Mouse (Mus musculus): ENCODE data around the gene Gpr183. TPM values are rescaled to one million over a fixed set of nuclear protein-coding genes. Genes with fewer than 3 reads are reported as not detected.

Gpr183 gene
- polyA plus RNA-seq, 1 experiment from 2014 or later: 1.7 TPM

GRCm38 (mm10) chr14:121957176-121957871 lies 7.7 kb downstream of the Gpr183 start:
- WGBS (ENCODE audit: insufficient replicate concordance): 45% methylated on average over 10 of the region's 10 CpGs
- Histone ChIP-seq H3K9ac (ENCODE audit: low read depth, low read length) (no peak overlapping the region), H3K4me1 (ENCODE audit: control insufficient read depth, low read depth, low read length) (peaks cover 11% of the 10 kb centered on the region), H3K4me2 (ENCODE audit: low read depth, low read length) (no peak overlapping the region), H3K36me3 (ENCODE audit: control insufficient read depth, insufficient read depth) (no peaks in the 10 kb centered on the region), H3K9me3 (replicated peaks; ENCODE audit: control insufficient read depth, low read length) (no peaks in the 10 kb centered on the region), H3K27ac (ENCODE audit: low read length) (no peak overlapping the region), H3K27me3 (ENCODE audit: control insufficient read depth, insufficient read depth, low read depth, low read length) (no peaks in the 10 kb centered on the region), H3K4me3 (ENCODE audit: low read depth, low read length) (no peak overlapping the region)
- ATAC-seq (ENCODE audit: low read depth): peak; percentile 49

DNA sequence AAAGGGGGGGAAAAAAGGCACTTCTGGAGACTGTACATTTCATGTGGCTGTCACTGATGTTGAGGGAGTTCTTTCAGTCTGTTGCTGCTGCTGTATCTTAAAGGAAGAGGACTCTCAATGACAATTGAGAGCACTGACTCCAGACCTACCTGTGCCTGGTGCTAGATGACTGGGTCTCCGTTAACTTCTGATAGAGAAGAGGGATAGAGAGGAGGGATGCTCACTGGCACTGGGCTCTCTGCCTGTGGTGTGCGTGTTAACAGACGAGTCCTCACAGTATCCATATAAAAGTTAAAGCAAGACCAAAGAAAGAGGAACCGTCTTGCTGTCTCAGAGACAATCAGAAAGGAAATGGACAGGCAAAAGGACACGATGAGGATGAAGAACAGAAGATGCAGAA lies 8.7 kb downstream of the Gpr183 start:
- H3K9ac ChIP-seq (ENCODE audit: low read depth, low read length): no peak overlapping the region
- ATAC-seq (ENCODE audit: low read depth): no peak
- 47% methylated on average over 5 of the region's 5 CpGs for WGBS (ENCODE audit: insufficient replicate concordance)
- no peak overlapping the region for H3K4me2 ChIP-seq (ENCODE audit: low read depth, low read length)
- no peak overlapping the region for H3K4me3 ChIP-seq (ENCODE audit: low read depth, low read length)
- no peak overlapping the region for H3K27ac ChIP-seq (ENCODE audit: low read length)
- no peaks in the 10 kb centered on the region for H3K9me3 ChIP-seq (replicated peaks; ENCODE audit: control insufficient read depth, low read length)
- H3K4me1 ChIP-seq (ENCODE audit: control insufficient read depth, low read depth, low read length): peaks cover 16% of the 10 kb centered on the region
- H3K36me3 ChIP-seq (ENCODE audit: control insufficient read depth, insufficient read depth): no peaks in the 10 kb centered on the region
- no peaks in the 10 kb centered on the region for H3K27me3 ChIP-seq (ENCODE audit: control insufficient read depth, insufficient read depth, low read depth, low read length)

DNA sequence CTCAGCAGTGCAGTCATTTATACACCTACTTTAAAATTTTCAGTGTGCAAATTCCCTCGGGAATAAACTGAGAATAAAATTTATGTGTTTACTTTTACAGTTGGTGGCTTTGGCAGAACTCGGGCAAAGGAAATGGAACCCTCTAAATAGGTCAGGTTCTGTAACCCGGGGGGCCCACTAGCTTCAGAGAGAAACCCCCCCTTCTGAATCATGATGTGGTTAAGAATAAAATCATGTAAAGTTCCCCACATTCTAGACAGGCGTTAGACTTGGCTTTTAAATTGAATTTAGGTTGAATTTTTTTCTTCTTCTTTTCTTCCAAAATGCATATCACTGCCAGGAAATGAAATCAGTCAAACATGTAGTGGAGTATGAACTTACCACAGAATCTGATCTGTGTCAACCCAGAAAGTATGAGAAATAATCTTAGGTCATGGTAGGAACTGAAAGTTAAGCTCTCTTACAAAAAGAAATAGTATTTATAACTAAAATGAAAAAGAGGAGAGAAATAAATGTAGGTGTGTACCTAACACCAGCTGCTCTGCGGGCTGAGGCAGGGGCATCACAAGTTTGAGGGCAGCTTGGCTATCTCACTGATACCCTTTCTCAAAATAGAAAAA lies 9.7 kb downstream of the Gpr183 start:
- H3K4me2 ChIP-seq (ENCODE audit: low read depth, low read length): no peak overlapping the region
- H3K4me1 ChIP-seq (ENCODE audit: control insufficient read depth, low read depth, low read length): peaks cover 9% of the 10 kb centered on the region
- no peak for ATAC-seq (ENCODE audit: low read depth)
- no peaks in the 10 kb centered on the region for H3K9me3 ChIP-seq (replicated peaks; ENCODE audit: control insufficient read depth, low read length)
- no peaks in the 10 kb centered on the region for H3K36me3 ChIP-seq (ENCODE audit: control insufficient read depth, insufficient read depth)
- 55% methylated on average over 5 of the region's 5 CpGs for WGBS (ENCODE audit: insufficient replicate concordance)
- H3K9ac ChIP-seq (ENCODE audit: low read depth, low read length): no peak overlapping the region
- no peaks in the 10 kb centered on the region for H3K27me3 ChIP-seq (ENCODE audit: control insufficient read depth, insufficient read depth, low read depth, low read length)
- no peak overlapping the region for H3K4me3 ChIP-seq (ENCODE audit: low read depth, low read length)
- no peak overlapping the region for H3K27ac ChIP-seq (ENCODE audit: low read length)

GRCm38 (mm10) chr14:121954608-121955007 lies 10.4 kb downstream of the Gpr183 start:
- H3K9me3 ChIP-seq (replicated peaks; ENCODE audit: control insufficient read depth, low read length): no peaks in the 10 kb centered on the region
- no peak overlapping the region for H3K4me2 ChIP-seq (ENCODE audit: low read depth, low read length)
- 87% methylated on average over 12 of the region's 12 CpGs for WGBS (ENCODE audit: insufficient replicate concordance)
- no peak overlapping the region for H3K4me3 ChIP-seq (ENCODE audit: low read depth, low read length)
- H3K9ac ChIP-seq (ENCODE audit: low read depth, low read length): no peak overlapping the region
- H3K36me3 ChIP-seq (ENCODE audit: control insufficient read depth, insufficient read depth): no peaks in the 10 kb centered on the region
- peaks cover 9% of the 10 kb centered on the region for H3K4me1 ChIP-seq (ENCODE audit: control insufficient read depth, low read depth, low read length)
- no peak for ATAC-seq (ENCODE audit: low read depth)
- H3K27me3 ChIP-seq (ENCODE audit: control insufficient read depth, insufficient read depth, low read depth, low read length): no peaks in the 10 kb centered on the region
- H3K27ac ChIP-seq (ENCODE audit: low read length): no peak overlapping the region

GRCm38 (mm10) chr14:121954129-121954528 lies 10.9 kb downstream of the Gpr183 start:
- Histone ChIP-seq H3K4me3 (ENCODE audit: low read depth, low read length) (no peak overlapping the region), H3K27me3 (ENCODE audit: control insufficient read depth, insufficient read depth, low read depth, low read length) (no peaks in the 10 kb centered on the region), H3K4me2 (ENCODE audit: low read depth, low read length) (no peak overlapping the region), H3K4me1 (ENCODE audit: control insufficient read depth, low read depth, low read length) (peaks cover 9% of the 10 kb centered on the region), H3K36me3 (ENCODE audit: control insufficient read depth, insufficient read depth) (no peaks in the 10 kb centered on the region), H3K27ac (ENCODE audit: low read length) (no peak overlapping the region), H3K9me3 (replicated peaks; ENCODE audit: control insufficient read depth, low read length) (no peaks in the 10 kb centered on the region), H3K9ac (ENCODE audit: low read depth, low read length) (no peak overlapping the region)
- WGBS (ENCODE audit: insufficient replicate concordance): 82% methylated on average over 11 of the region's 11 CpGs
- no peak for ATAC-seq (ENCODE audit: low read depth)

DNA sequence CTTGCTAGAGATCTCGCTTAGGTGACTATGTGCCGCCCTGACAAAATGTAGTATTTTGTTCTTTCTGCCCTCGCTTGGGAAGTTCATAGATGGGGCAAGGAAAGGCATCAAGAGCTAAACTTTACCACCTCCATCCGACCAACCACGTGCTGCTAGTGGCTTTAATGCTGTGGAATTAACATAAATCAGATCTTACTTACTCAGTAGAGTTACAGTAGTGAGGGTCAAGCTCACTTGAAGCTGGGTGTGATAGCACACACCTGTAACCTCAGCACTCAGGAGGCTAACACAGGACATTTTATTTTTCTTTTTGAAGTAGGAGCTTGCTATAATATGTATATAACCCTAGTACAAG lies 13.0 kb downstream of the Gpr183 start:
- ATAC-seq (ENCODE audit: low read depth): no peak
- no peak overlapping the region for H3K27ac ChIP-seq (ENCODE audit: low read length)
- peaks cover 9% of the 10 kb centered on the region for H3K4me1 ChIP-seq (ENCODE audit: control insufficient read depth, low read depth, low read length)
- WGBS (ENCODE audit: insufficient replicate concordance): 60% methylated on average over 5 of the region's 5 CpGs
- H3K9me3 ChIP-seq (replicated peaks; ENCODE audit: control insufficient read depth, low read length): no peaks in the 10 kb centered on the region
- H3K36me3 ChIP-seq (ENCODE audit: control insufficient read depth, insufficient read depth): no peaks in the 10 kb centered on the region
- H3K9ac ChIP-seq (ENCODE audit: low read depth, low read length): no peak overlapping the region
- no peak overlapping the region for H3K4me2 ChIP-seq (ENCODE audit: low read depth, low read length)
- H3K27me3 ChIP-seq (ENCODE audit: control insufficient read depth, insufficient read depth, low read depth, low read length): no peaks in the 10 kb centered on the region
- no peak overlapping the region for H3K4me3 ChIP-seq (ENCODE audit: low read depth, low read length)

GRCm38 (mm10) chr14:121951399-121952045 lies 13.5 kb downstream of the Gpr183 start:
- WGBS (ENCODE audit: insufficient replicate concordance): 33% methylated on average over 2 of the region's 2 CpGs

DNA sequence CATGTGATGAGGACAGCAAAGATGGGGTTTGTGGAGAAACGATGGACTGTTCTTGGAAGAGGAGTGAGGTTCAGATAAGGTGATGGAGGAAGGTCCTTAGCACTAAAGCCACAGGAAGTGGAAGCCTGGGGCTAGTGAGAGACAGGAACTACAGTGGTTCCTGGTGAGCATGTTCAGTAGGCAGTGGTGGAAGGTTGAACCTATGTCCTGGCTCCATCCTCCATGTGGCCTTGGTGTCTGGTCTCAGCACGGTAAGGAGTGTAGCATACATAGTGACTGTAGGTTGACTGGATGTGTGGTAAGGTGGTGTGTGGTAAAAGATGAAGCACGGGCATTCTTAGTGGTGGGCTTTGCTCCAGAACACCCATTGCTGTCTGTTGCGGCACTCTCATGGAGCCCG lies 15.1 kb downstream of the Gpr183 start:
- ATAC-seq (ENCODE audit: low read depth): no peak
- Histone ChIP-seq H3K36me3 (ENCODE audit: control insufficient read depth, insufficient read depth) (no peaks in the 10 kb centered on the region), H3K4me3 (ENCODE audit: low read depth, low read length) (no peak overlapping the region), H3K4me1 (ENCODE audit: control insufficient read depth, low read depth, low read length) (peaks cover 7% of the 10 kb centered on the region), H3K27me3 (ENCODE audit: control insufficient read depth, insufficient read depth, low read depth, low read length) (no peaks in the 10 kb centered on the region), H3K27ac (ENCODE audit: low read length) (no peak overlapping the region), H3K9ac (ENCODE audit: low read depth, low read length) (no peak overlapping the region), H3K9me3 (replicated peaks; ENCODE audit: control insufficient read depth, low read length) (no peaks in the 10 kb centered on the region), H3K4me2 (ENCODE audit: low read depth, low read length) (no peak overlapping the region)
- 60% methylated on average over 5 of the region's 5 CpGs for WGBS (ENCODE audit: insufficient replicate concordance)

More at GRCm38 (mm10) chr14:121951399-121952045, 13.5 kb downstream of the Gpr183 start:
- H3K9ac ChIP-seq (ENCODE audit: low read depth, low read length): no peak overlapping the region
- H3K36me3 ChIP-seq (ENCODE audit: control insufficient read depth, insufficient read depth): no peaks in the 10 kb centered on the region
- peaks cover 7% of the 10 kb centered on the region for H3K4me1 ChIP-seq (ENCODE audit: control insufficient read depth, low read depth, low read length)
- no peaks in the 10 kb centered on the region for H3K27me3 ChIP-seq (ENCODE audit: control insufficient read depth, insufficient read depth, low read depth, low read length)
- no peak overlapping the region for H3K4me2 ChIP-seq (ENCODE audit: low read depth, low read length)
- H3K27ac ChIP-seq (ENCODE audit: low read length): no peak overlapping the region
- H3K9me3 ChIP-seq (replicated peaks; ENCODE audit: control insufficient read depth, low read length): no peaks in the 10 kb centered on the region
- ATAC-seq (ENCODE audit: low read depth): peak; percentile 82
- no peak overlapping the region for H3K4me3 ChIP-seq (ENCODE audit: low read depth, low read length)

- Histone ChIP-seq H3K9me3 (replicated peaks; ENCODE audit: control insufficient read depth, low read length) (no peaks in the 10 kb centered on the region), H3K27me3 (ENCODE audit: control insufficient read depth, insufficient read depth, low read depth, low read length) (no peaks in the 10 kb centered on the region), H3K4me3 (ENCODE audit: low read depth, low read length) (no peak overlapping the region), H3K27ac (ENCODE audit: low read length) (no peak overlapping the region), H3K9ac (ENCODE audit: low read depth, low read length) (no peak overlapping the region), H3K4me2 (ENCODE audit: low read depth, low read length) (no peak overlapping the region), H3K36me3 (ENCODE audit: control insufficient read depth, insufficient read depth) (no peaks in the 10 kb centered on the region), H3K4me1 (ENCODE audit: control insufficient read depth, low read depth, low read length) (peaks cover 7% of the 10 kb centered on the region)
- ATAC-seq (ENCODE audit: low read depth): no peak
- WGBS (ENCODE audit: insufficient replicate concordance): 73% methylated on average over 3 of the region's 3 CpGs
Measured at GRCm38 (mm10) chr14:121949436-121949835, 15.6 kb downstream of the Gpr183 start.

Measured in liver, embryonic 16.5 days (tissue).